Mouse (Mus musculus) erythroblast, embryonic 14.5 days (primary cell): ENCODE measurements at regions not wholly inside any gene's neighbourhood (a gene's known extent, or its start where the extent isn't known, plus 50 kb on each side); places are given as distances from the start of the nearest gene placed in this dataset.

Source experiments
- GATA1 ChIP-seq: IDR thresholded peaks from 2 replicates; pipeline ENCODE4 v1.6.1; 2012; ENCODE audit warnings: low read length, inconsistent platforms, mixed read lengths
- TAL1 ChIP-seq: IDR thresholded peaks from 3 replicates; pipeline ENCODE4 v1.6.1; 2012; ENCODE audit warnings: low read length, inconsistent platforms, mixed read lengths

DNA sequence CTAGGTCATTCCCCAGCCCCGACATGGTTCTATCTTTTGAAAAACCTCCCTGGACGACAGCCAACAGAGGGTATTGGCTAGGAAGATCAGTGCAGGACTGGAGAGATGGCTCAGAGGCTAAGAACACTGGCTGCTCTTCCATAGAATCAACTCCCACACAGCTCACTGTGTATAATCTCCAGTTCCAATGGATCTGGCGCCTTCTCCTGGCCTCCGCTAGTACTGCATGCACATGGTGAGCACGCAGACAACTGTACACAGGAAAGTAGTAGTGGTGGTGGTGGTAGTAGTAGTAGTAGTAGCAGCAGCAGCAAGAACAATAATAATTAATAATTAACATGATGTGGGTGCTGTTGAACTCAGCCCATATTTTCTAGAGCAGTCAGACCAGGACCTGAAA lies 66.2 kb upstream of the Tmem132d start:
- TF ChIP-seq GATA1 (no peak), TAL1 (no peak)
